Mouse (Mus musculus): Measurements from ENCODE around the gene Mdm2. TPM values are rescaled to one million over a fixed set of nuclear protein-coding genes. Genes with fewer than 3 reads are reported as not detected.
"Not testable (repeated sequence)": the region's sequence is repeated elsewhere in the genome, so short reads cannot be mapped to it uniquely, and the experiment has no call there.

The Mdm2 gene
- polyA plus RNA-seq, 1 experiment from 2014 or later, result 46.0 TPM

GRCm38 (mm10) chr10:117740921-117741320 lies 30.4 kb upstream of the Mdm2 start:
- H3K27ac ChIP-seq (ENCODE audit: low read length), result no peak overlapping the region
- 89% methylated on average over 9 of the region's 9 CpGs for WGBS
- no peak overlapping the region for H3K4me2 ChIP-seq (replicated peaks; ENCODE audit: low read depth, low read length)
- H3K36me3 ChIP-seq (ENCODE audit: insufficient read depth, low read length), result peaks cover 21% of the 10 kb centered on the region
- H3K4me1 ChIP-seq (ENCODE audit: insufficient read depth, low read length), result peaks cover 10% of the 10 kb centered on the region
- no peak for ATAC-seq (ENCODE audit: low FRiP score, low TSS enrichment)
- H3K4me3 ChIP-seq (ENCODE audit: low read length), result no peak overlapping the region
- H3K9ac ChIP-seq (replicated peaks; ENCODE audit: low read length), result no peak overlapping the region
- no peaks in the 10 kb centered on the region for H3K27me3 ChIP-seq (ENCODE audit: insufficient read depth, low read length)
- no peaks in the 10 kb centered on the region for H3K9me3 ChIP-seq (ENCODE audit: low read length)

- Histone ChIP-seq H3K4me3 (ENCODE audit: low read length) (no peak overlapping the region), H3K9ac (replicated peaks; ENCODE audit: low read length) (no peak overlapping the region), H3K27ac (ENCODE audit: low read length) (no peak overlapping the region), H3K4me1 (ENCODE audit: insufficient read depth, low read length) (peaks cover 7% of the 10 kb centered on the region), H3K4me2 (replicated peaks; ENCODE audit: low read depth, low read length) (no peak overlapping the region), H3K27me3 (ENCODE audit: insufficient read depth, low read length) (no peaks in the 10 kb centered on the region), H3K9me3 (ENCODE audit: low read length) (no peaks in the 10 kb centered on the region), H3K36me3 (ENCODE audit: insufficient read depth, low read length) (peaks cover 21% of the 10 kb centered on the region)
- ATAC-seq (ENCODE audit: low FRiP score, low TSS enrichment), result no peak
- WGBS, result 97% methylated on average over 10 of the region's 10 CpGs
These were observed 29.6 kb upstream of the Mdm2 start for GRCm38 (mm10) chr10:117740171-117740570.

DNA sequence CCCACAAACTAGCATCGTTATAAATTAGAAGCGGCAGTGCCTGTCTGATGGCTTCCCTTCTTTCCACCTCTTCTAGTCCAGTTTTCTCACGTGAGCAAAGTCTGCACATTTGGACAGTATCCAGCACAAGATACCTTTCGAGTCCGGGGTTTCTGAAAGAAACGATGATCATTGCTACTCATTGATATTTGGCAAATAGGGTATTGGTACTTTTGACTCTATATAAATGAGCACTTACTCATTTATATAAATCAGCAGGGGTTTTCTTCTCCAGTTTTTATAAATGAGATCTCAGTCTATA lies 29.0 kb upstream of the Mdm2 start:
- WGBS, result 95% methylated on average over 6 of the region's 6 CpGs
- Histone ChIP-seq H3K27ac (ENCODE audit: low read length) (no peak overlapping the region), H3K27me3 (ENCODE audit: insufficient read depth, low read length) (no peaks in the 10 kb centered on the region), H3K36me3 (ENCODE audit: insufficient read depth, low read length) (peaks cover 21% of the 10 kb centered on the region), H3K9me3 (ENCODE audit: low read length) (no peaks in the 10 kb centered on the region), H3K4me1 (ENCODE audit: insufficient read depth, low read length) (peaks cover 3% of the 10 kb centered on the region; the same call in 1 of the 2 replicates), H3K9ac (replicated peaks; ENCODE audit: low read length) (no peak overlapping the region), H3K4me2 (replicated peaks; ENCODE audit: low read depth, low read length) (no peak overlapping the region), H3K4me3 (ENCODE audit: low read length) (no peak overlapping the region)
- ATAC-seq (ENCODE audit: low FRiP score, low TSS enrichment), result no peak

GRCm38 (mm10) chr10:117738928-117739647 lies 28.5 kb upstream of the Mdm2 start:
- ATAC-seq (ENCODE audit: low FRiP score, low TSS enrichment), result no peak; the same call in 1 of the 2 replicates

DNA sequence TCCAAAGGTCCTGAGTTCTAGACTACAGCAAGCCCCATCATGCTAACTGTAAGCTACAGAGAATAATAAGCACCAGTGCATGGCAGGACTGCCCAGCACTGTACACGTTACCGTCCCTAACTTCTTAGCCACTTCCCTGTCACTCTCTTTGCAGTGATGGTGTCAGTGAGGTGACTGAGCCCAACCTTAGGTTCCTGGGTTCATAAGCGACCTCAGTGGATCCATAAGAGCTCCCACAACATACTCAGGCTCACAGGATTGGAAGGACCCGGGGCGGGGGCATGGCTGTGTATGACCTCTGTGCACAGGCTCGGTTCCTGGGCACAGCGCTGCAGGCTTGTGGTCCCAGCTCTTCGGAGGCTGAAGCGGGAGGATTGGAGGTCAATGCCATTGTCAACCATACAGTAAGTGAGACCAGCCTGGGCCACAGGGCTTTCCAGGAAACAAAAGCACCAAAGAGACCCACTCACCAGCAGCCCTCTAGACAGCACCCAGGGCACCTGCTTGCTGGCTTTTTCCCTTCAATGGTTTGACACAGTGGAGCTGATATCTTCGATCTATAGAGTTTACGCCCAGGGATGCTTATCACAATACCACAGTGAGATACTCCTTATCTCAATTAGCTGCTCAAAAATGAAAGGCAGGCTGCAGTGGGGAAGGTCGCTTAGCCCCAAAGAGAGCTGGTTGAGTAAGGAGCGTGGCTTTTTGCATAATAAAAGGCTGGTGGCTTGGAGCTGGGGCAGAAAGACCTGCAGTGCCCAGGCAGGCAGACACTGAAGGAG lies 27.8 kb upstream of the Mdm2 start:
- no peaks in the 10 kb centered on the region for H3K4me1 ChIP-seq (ENCODE audit: insufficient read depth, low read length)
- H3K9me3 ChIP-seq (ENCODE audit: low read length), result no peaks in the 10 kb centered on the region
- H3K9ac ChIP-seq (replicated peaks; ENCODE audit: low read length), result no peak overlapping the region
- ATAC-seq (ENCODE audit: low FRiP score, low TSS enrichment), result no peak
- no peak overlapping the region for H3K27ac ChIP-seq (ENCODE audit: low read length)
- H3K27me3 ChIP-seq (ENCODE audit: insufficient read depth, low read length), result no peaks in the 10 kb centered on the region
- H3K4me2 ChIP-seq (replicated peaks; ENCODE audit: low read depth, low read length), result no peak overlapping the region
- peaks cover 18% of the 10 kb centered on the region for H3K36me3 ChIP-seq (ENCODE audit: insufficient read depth, low read length)
- WGBS, result 92% methylated on average over 13 of the region's 13 CpGs
- H3K4me3 ChIP-seq (ENCODE audit: low read length), result no peak overlapping the region

More at GRCm38 (mm10) chr10:117738928-117739647, 28.5 kb upstream of the Mdm2 start:
- H3K4me1 ChIP-seq (ENCODE audit: insufficient read depth, low read length), result peaks cover under 1% of the 10 kb centered on the region; the same call in 1 of the 2 replicates
- no peaks in the 10 kb centered on the region for H3K27me3 ChIP-seq (ENCODE audit: insufficient read depth, low read length)
- H3K4me3 ChIP-seq (ENCODE audit: low read length), result no peak overlapping the region
- 93% methylated on average over 15 of the region's 15 CpGs for WGBS
- no peak overlapping the region for H3K9ac ChIP-seq (replicated peaks; ENCODE audit: low read length)
- no peak overlapping the region for H3K4me2 ChIP-seq (replicated peaks; ENCODE audit: low read depth, low read length)
- H3K9me3 ChIP-seq (ENCODE audit: low read length), result no peaks in the 10 kb centered on the region
- H3K36me3 ChIP-seq (ENCODE audit: insufficient read depth, low read length), result peaks cover 19% of the 10 kb centered on the region
- no peak overlapping the region for H3K27ac ChIP-seq (ENCODE audit: low read length)

DNA sequence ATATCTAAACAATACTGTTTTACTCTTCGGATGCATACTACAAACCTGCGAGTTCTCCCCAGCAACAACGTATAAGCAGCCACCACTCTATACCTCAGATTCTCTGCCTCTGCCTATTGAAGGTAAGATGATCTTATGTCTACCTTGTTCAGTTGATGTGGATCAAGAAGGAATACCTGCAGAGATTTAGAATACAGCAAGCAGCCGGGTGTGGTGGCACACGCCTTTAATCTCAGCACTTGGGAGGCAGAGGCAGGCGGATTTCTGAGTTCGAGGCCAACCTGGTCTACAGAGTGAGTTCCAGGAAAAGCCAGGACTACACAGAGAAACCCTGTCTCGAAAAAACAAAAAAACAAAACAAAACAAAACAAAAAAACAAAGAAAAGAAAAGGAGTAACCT lies 26.9 kb upstream of the Mdm2 start:
- 95% methylated on average over 8 of the region's 8 CpGs for WGBS
- H3K4me1 ChIP-seq (ENCODE audit: insufficient read depth, low read length), result not testable (repeated sequence)

DNA sequence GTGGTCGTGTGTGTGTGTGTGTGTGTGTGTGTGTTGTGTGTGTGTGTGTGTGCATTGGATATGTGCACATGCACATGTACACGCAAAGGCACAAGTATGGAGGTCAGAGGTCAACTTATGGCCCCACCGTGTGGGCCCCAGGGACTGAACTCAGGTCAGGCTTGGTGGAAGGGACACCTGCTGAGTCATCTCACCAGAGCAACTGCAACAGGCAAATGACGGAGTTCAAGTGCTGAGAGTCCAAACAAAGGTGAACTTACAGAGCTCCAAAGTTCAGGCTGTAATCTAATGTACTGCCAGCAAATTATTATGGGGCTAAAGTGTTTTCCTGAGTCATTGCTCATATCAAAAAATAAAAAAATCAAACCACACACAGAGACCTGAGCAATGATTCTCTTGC lies 26.5 kb upstream of the Mdm2 start:
- H3K27me3 ChIP-seq (ENCODE audit: insufficient read depth, low read length), result no peaks in the 10 kb centered on the region
- no peak overlapping the region for H3K4me3 ChIP-seq (ENCODE audit: low read length)
- H3K9me3 ChIP-seq (ENCODE audit: low read length), result no peaks in the 10 kb centered on the region
- no peaks in the 10 kb centered on the region for H3K4me1 ChIP-seq (ENCODE audit: insufficient read depth, low read length)
- no peak for ATAC-seq (ENCODE audit: low FRiP score, low TSS enrichment)
- H3K9ac ChIP-seq (replicated peaks; ENCODE audit: low read length), result no peak overlapping the region
- H3K27ac ChIP-seq (ENCODE audit: low read length), result no peak overlapping the region
- no peak overlapping the region for H3K4me2 ChIP-seq (replicated peaks; ENCODE audit: low read depth, low read length)
- H3K36me3 ChIP-seq (ENCODE audit: insufficient read depth, low read length), result peaks cover 18% of the 10 kb centered on the region
- 69% methylated on average over 4 of the region's 4 CpGs for WGBS

More for the DNA sequence above, 26.9 kb upstream of the Mdm2 start:
- not testable (repeated sequence) for H3K27ac ChIP-seq (ENCODE audit: low read length); H3K4me3 ChIP-seq (ENCODE audit: low read length); ATAC-seq (ENCODE audit: low FRiP score, low TSS enrichment); H3K9ac ChIP-seq (replicated peaks; ENCODE audit: low read length); H3K27me3 ChIP-seq (ENCODE audit: insufficient read depth, low read length); H3K9me3 ChIP-seq (ENCODE audit: low read length); H3K4me2 ChIP-seq (replicated peaks; ENCODE audit: low read depth, low read length)
- peaks cover 18% of the 10 kb centered on the region for H3K36me3 ChIP-seq (ENCODE audit: insufficient read depth, low read length)

DNA sequence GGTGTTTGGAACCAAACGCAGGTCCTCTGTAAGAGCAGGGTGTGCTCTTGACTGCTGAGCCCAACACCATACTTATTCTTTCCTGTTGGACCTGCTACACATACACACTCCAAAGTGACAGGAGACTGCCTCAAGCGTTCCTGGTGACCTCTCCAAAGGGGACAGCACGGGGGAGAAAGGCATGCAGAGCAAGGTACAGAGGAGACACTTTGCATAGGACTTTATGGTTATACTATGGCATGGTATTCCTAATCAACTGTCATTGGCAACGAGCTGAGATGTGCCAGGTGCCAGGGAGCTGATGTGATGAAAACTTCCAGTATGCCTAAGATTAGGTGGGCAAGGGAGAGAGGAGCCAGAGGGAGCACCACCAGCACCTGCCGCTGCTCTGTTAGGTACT lies 26.0 kb upstream of the Mdm2 start:
- 89% methylated on average over 5 of the region's 5 CpGs for WGBS
- Histone ChIP-seq H3K27ac (ENCODE audit: low read length) (no peak overlapping the region), H3K4me2 (replicated peaks; ENCODE audit: low read depth, low read length) (no peak overlapping the region), H3K9ac (replicated peaks; ENCODE audit: low read length) (no peak overlapping the region), H3K4me3 (ENCODE audit: low read length) (no peak overlapping the region), H3K27me3 (ENCODE audit: insufficient read depth, low read length) (no peaks in the 10 kb centered on the region), H3K4me1 (ENCODE audit: insufficient read depth, low read length) (no peaks in the 10 kb centered on the region), H3K9me3 (ENCODE audit: low read length) (no peaks in the 10 kb centered on the region), H3K36me3 (ENCODE audit: insufficient read depth, low read length) (peaks cover 18% of the 10 kb centered on the region)
- no peak for ATAC-seq (ENCODE audit: low FRiP score, low TSS enrichment)

DNA sequence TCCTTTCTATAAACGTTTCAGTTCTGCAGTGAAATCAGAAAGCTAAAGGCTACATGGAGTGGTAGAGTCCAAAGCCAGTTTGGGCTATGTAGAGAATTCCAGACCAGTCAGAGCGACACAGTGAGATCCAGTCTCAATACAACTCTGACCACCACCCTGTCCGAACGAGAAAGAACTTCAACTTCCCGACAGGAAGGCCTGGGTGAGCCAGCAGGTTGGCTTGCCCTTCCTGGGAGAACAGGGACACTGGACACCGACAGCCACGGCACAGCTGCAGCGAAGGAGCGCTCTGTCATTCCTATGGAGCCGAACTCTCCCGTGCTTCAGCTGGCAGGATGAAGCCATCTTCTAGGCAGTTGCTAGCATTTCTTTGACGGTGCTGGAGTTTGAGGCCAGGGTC lies 24.8 kb upstream of the Mdm2 start:
- H3K4me3 ChIP-seq (ENCODE audit: low read length); ATAC-seq (ENCODE audit: low FRiP score, low TSS enrichment); H3K9ac ChIP-seq (replicated peaks; ENCODE audit: low read length); H3K9me3 ChIP-seq (ENCODE audit: low read length); H3K27ac ChIP-seq (ENCODE audit: low read length); H3K4me2 ChIP-seq (replicated peaks; ENCODE audit: low read depth, low read length); H3K4me1 ChIP-seq (ENCODE audit: insufficient read depth, low read length); H3K27me3 ChIP-seq (ENCODE audit: insufficient read depth, low read length): not testable (repeated sequence)
- peaks cover 12% of the 10 kb centered on the region for H3K36me3 ChIP-seq (ENCODE audit: insufficient read depth, low read length)
- WGBS, result 91% methylated on average over 11 of the region's 12 CpGs
